Mouse (Mus musculus) stomach, postnatal 0 days (tissue): ENCODE results near the gene 9930022D16Rik.

Source experiments
- CTCF ChIP-seq: IDR thresholded peaks from 2 replicates; pipeline ENCODE4 v1.5.1; 2016; ENCODE audit warnings: antibody characterized with exemption, low read depth, mild to moderate bottlenecking, moderate library complexity
- EP300 ChIP-seq: optimal IDR thresholded peaks from 2 replicates; pipeline ENCODE3; 2016; ENCODE audit warnings: antibody characterized with exemption

DNA sequence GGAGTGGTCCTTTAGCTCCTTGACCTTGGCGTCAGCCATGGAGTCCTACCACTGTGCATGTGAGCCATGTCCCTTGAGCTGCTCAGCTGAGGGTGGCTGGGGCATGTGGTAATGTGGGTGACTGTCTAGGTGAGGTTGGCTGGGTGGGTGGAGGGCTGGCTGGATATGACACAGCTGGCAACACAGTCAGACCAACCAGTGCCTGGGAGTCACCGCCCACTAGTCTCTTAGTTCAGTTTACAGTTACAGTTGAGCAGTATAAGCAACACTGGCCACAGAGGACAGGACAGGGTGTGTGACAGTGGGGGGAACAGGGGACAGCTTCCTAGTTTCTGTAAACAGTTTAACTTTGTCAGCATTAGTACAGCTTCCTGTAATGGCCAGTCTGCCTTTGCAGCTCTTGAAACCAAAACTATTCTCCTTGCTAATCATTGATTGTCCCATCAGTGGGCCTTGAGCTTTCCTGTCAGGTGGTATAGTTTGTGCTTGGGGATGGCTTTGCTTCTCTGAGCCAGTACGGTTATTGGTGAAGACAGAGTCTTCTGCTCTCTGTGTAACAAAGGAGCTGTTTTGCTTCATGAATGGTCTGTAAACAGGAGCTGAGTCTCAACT, 44.6 kb upstream of the 9930022D16Rik start:
- TF ChIP-seq CTCF, result no peak
- no peak for TF ChIP-seq EP300
